ENCODE assay signal across 8 mouse cellular contexts in genomic region chr5:118169222-118170221, GRCm38 (mm10). TPM values are rescaled to one million over a fixed set of nuclear protein-coding genes. Genes with fewer than 3 reads are reported as not detected.
DNase-seq lines count a peak whose midpoint lies in the region; ATAC-seq lines count a peak whose summit lies in the region.

No protein-coding gene starts in this region.

- no peak for ATAC-seq in lung, embryonic 15.5 days (ENCODE audit: borderline replicate concordance, extremely low read depth, low FRiP score, low TSS enrichment)
- ATAC-seq in forebrain, embryonic 16.5 days: peak; percentile 46
- peak; percentile 54 for ATAC-seq in neural tube, embryonic 13.5 days (ENCODE audit: low read depth)

- H3K36me3 ChIP-seq in lung, embryonic 15.5 days: no peaks in the 10 kb centered on the region
- no peaks in the 10 kb centered on the region for H3K36me3 ChIP-seq in forebrain, embryonic 16.5 days (ENCODE audit: control insufficient read depth, insufficient read depth)
- H3K36me3 ChIP-seq in limb, embryonic 10.5 days: no peaks in the 10 kb centered on the region
- H3K36me3 ChIP-seq in neural tube, embryonic 13.5 days: no peaks in the 10 kb centered on the region

- H3K4me2 ChIP-seq in lung, embryonic 15.5 days: peak overlapping the region; percentile 97
- peak overlapping the region; percentile 90 for H3K4me2 ChIP-seq in forebrain, embryonic 16.5 days (ENCODE audit: low read length)
- H3K4me2 ChIP-seq in neural tube, embryonic 13.5 days: peak overlapping the region; percentile 94

- DNase-seq in lung, postnatal 4 days: no peak
- DNase-seq in cerebellum, adult 8-10 months: peak; percentile 46
- peak; percentile 59 for DNase-seq in limb, embryonic 10.5 days (ENCODE audit: low spot score)
- no peak for DNase-seq in urinary bladder, postnatal 4 days (ENCODE audit: low spot score in 2 of 2)
- DNase-seq in natural killer cell, adult 2 months (ENCODE audit: low spot score in 2 of 2): no peak

- 0 out of 2 replicates have a peak overlapping the region, but pooled peaks have one; percentile 19 for H3K9ac ChIP-seq in lung, embryonic 15.5 days
- H3K9ac ChIP-seq in forebrain, embryonic 16.5 days (replicated peaks; ENCODE audit: low read depth, low read length): peak overlapping the region; percentile 64
- peak overlapping the region; percentile 72 for H3K9ac ChIP-seq in neural tube, embryonic 13.5 days

- H3K9me3 ChIP-seq in lung, embryonic 15.5 days: no peaks in the 10 kb centered on the region
- H3K9me3 ChIP-seq in forebrain, embryonic 16.5 days (ENCODE audit: control insufficient read depth, low read length): no peaks in the 10 kb centered on the region
- H3K9me3 ChIP-seq in limb, embryonic 10.5 days (replicated peaks): no peaks in the 10 kb centered on the region
- no peaks in the 10 kb centered on the region for H3K9me3 ChIP-seq in neural tube, embryonic 13.5 days

- H3K4me3 ChIP-seq in lung, embryonic 15.5 days: peak overlapping the region; percentile 48
- peak overlapping the region; percentile 62 for H3K4me3 ChIP-seq in forebrain, embryonic 16.5 days (replicated peaks; ENCODE audit: low read length)
- peak overlapping the region; percentile 55 for H3K4me3 ChIP-seq in limb, embryonic 10.5 days
- peak overlapping the region; percentile 55 for H3K4me3 ChIP-seq in neural tube, embryonic 13.5 days

- WGBS in lung, embryonic 15.5 days: 2% methylated on average over 94 of the region's 117 CpGs
- WGBS in forebrain, embryonic 16.5 days: under 1% methylated on average over 113 of the region's 117 CpGs
- WGBS in limb, embryonic 10.5 days: 9% methylated on average over 109 of the region's 117 CpGs
- under 1% methylated on average over 98 of the region's 117 CpGs for WGBS in neural tube, embryonic 13.5 days

- H3K27ac ChIP-seq in lung, embryonic 15.5 days: no peak overlapping the region
- no peak overlapping the region for H3K27ac ChIP-seq in forebrain, embryonic 16.5 days (ENCODE audit: low read length)
- H3K27ac ChIP-seq in limb, embryonic 10.5 days: no peak overlapping the region
- 0 out of 2 replicates have a peak overlapping the region, but pooled peaks have one; percentile 9 for H3K27ac ChIP-seq in neural tube, embryonic 13.5 days (replicated peaks)

- H3K27me3 ChIP-seq in lung, embryonic 15.5 days: peaks cover 93% of the 10 kb centered on the region
- H3K27me3 ChIP-seq in forebrain, embryonic 16.5 days (replicated peaks; ENCODE audit: control insufficient read depth, insufficient read depth, low read length): peaks cover 51% of the 10 kb centered on the region
- H3K27me3 ChIP-seq in limb, embryonic 10.5 days (ENCODE audit: low read depth, poor library complexity, severe bottlenecking): peaks cover 99% of the 10 kb centered on the region
- peaks cover 90% of the 10 kb centered on the region for H3K27me3 ChIP-seq in neural tube, embryonic 13.5 days

- H3K4me1 ChIP-seq in lung, embryonic 15.5 days: peaks cover 23% of the 10 kb centered on the region
- H3K4me1 ChIP-seq in forebrain, embryonic 16.5 days (replicated peaks; ENCODE audit: control insufficient read depth, insufficient read depth, low read length): peaks cover 29% of the 10 kb centered on the region
- H3K4me1 ChIP-seq in limb, embryonic 10.5 days: peaks cover 44% of the 10 kb centered on the region
- peaks cover 42% of the 10 kb centered on the region for H3K4me1 ChIP-seq in neural tube, embryonic 13.5 days (replicated peaks)

RNA-seq across cellular contexts. Expression of gene Hrk, which starts 5.1 kb away (rescaled TPM):
- 0.06 TPM in 1 of 2 replicates, not detected in the other for polyA plus RNA-seq in lung, embryonic 15.5 days (2015; fragmentation: Nextera tagmentation; extraction: Ambion mirVana)
- polyA plus RNA-seq in forebrain, embryonic 16.5 days (2015; fragmentation: Nextera tagmentation; extraction: Ambion mirVana): 2.3 and 3.3 TPM in 2 replicates
- polyA plus RNA-seq in limb, embryonic 10.5 days (2016; fragmentation: Nextera tagmentation; extraction: Ambion mirVana): 0.03 TPM in 2 replicates
- polyA plus RNA-seq in neural tube, embryonic 13.5 days (2015; fragmentation: Nextera tagmentation; extraction: Ambion mirVana): 3.3 and 3.4 TPM in 2 replicates

RNA-seq across cellular contexts. Expression of gene Fbxw8, which starts 14.3 kb away (rescaled TPM):
- 30.2 and 30.9 TPM in 2 replicates for polyA plus RNA-seq in lung, embryonic 15.5 days (2015; fragmentation: Nextera tagmentation; extraction: Ambion mirVana)
- polyA plus RNA-seq in forebrain, embryonic 16.5 days (2015; fragmentation: Nextera tagmentation; extraction: Ambion mirVana): 21.5 and 24.7 TPM in 2 replicates
- 36.8 and 37.9 TPM in 2 replicates for polyA plus RNA-seq in limb, embryonic 10.5 days (2016; fragmentation: Nextera tagmentation; extraction: Ambion mirVana)
- 25.1 and 25.5 TPM in 2 replicates for polyA plus RNA-seq in neural tube, embryonic 13.5 days (2015; fragmentation: Nextera tagmentation; extraction: Ambion mirVana)

Comparison
In these comparisons a context has a peak if more than half of its experiments do, and no peak if none do; other contexts are left out.
1. H3K9ac ChIP-seq: peak in every context shown above with its lines; median percentile 72 in neural tube, embryonic 13.5 days; 64 in forebrain, embryonic 16.5 days; 19 in lung, embryonic 15.5 days.
2. DNase-seq: peak in cerebellum, adult 8-10 months (single experiment) and limb, embryonic 10.5 days (single experiment); none in lung, postnatal 4 days (0 of 2), urinary bladder, postnatal 4 days (0 of 2) and natural killer cell, adult 2 months (0 of 2).
3. Peak in every context shown above with its lines, with median percentiles within 50 percentile points of each other: H3K4me2 ChIP-seq and H3K4me3 ChIP-seq.